Mouse (Mus musculus) forebrain, embryonic 16.5 days (tissue): ENCODE results near the gene Gm27027. TPM values are rescaled to one million over a fixed set of nuclear protein-coding genes. Genes with fewer than 3 reads are reported as not detected.

ENCODE experiments used
- ATAC-seq: fragments of 200-750 bp; cut with Nextera tagmentation; 2 replicates; pipeline ENCODE4 v1.8.0; 2017; ENCODE audit warnings: mild to moderate bottlenecking, moderate library complexity
- H3K27ac ChIP-seq: fragments of 300-500 bp; sonication (generic); 2 replicates; pipeline ENCODE4 v1.5.1; 2014; ENCODE audit warnings: low read length, control low read depth
- H3K27me3 ChIP-seq: fragments of 300-500 bp; sonication (generic); replicated peaks from 2 replicates; pipeline ENCODE4 v1.6.1; 2014; ENCODE audit warnings: low read length; ENCODE audit not compliant: control insufficient read depth, insufficient read depth
- H3K36me3 ChIP-seq: fragments of 300-500 bp; sonication (generic); 2 replicates; pipeline ENCODE4 v1.6.1; 2014; ENCODE audit not compliant: control insufficient read depth, insufficient read depth
- H3K4me1 ChIP-seq: fragments of 300-500 bp; sonication (generic); replicated peaks from 2 replicates; pipeline ENCODE4 v1.6.1; 2014; ENCODE audit warnings: low read length; ENCODE audit not compliant: control insufficient read depth, insufficient read depth
- H3K4me2 ChIP-seq: fragments of 300-500 bp; sonication (generic); 2 replicates; pipeline ENCODE4 v1.6.1; 2014; ENCODE audit warnings: mild to moderate bottlenecking, low read length, control low read depth
- H3K4me3 ChIP-seq: fragments of 300-500 bp; sonication (generic); replicated peaks from 2 replicates; pipeline ENCODE4 v1.5.1; 2014; ENCODE audit warnings: mild to moderate bottlenecking, low read length, control low read depth
- H3K9ac ChIP-seq: fragments of 300-500 bp; sonication (generic); replicated peaks from 2 replicates; pipeline ENCODE4 v1.6.1; 2014; ENCODE audit warnings: low read depth, low read length, control low read depth
- H3K9me3 ChIP-seq: fragments of 300-500 bp; sonication (generic); 2 replicates; pipeline ENCODE4 v1.6.1; 2016; ENCODE audit warnings: low read length; ENCODE audit not compliant: control insufficient read depth
- WGBS: fragments of 180-500 bp; shearing (Covaris S2); extraction: QIAGEN DNeasy Blood & Tissue Kit; methylation state at CpG from one replicate; pipeline ENCODE4 v1.1.7; 2014; 5-methylcytosine and 5-hydroxymethylcytosine counted together
- polyA plus RNA-seq: library from polyadenylated mRNA; unstranded; fragments of >200 nt; fragmentation: Nextera tagmentation; extraction: Ambion mirVana; gene quantifications from 2 replicates; pipeline ENCODE4 v1.2.1, GENCODE M21; 2015

Gm27027 gene
- polyA plus RNA-seq, result not detected in 2 replicates

- H3K4me1 ChIP-seq, result peaks cover 22% of the 10 kb centered on the region
- H3K36me3 ChIP-seq, result peaks cover 20% of the 10 kb centered on the region
- H3K9me3 ChIP-seq, result no peaks in the 10 kb centered on the region
- no peak within 1 kb of the TSS for H3K9ac ChIP-seq
- no peak for ATAC-seq
- WGBS, result 94% methylated on average over 6 of the region's 6 CpGs
- no peak within 1 kb of the TSS for H3K27ac ChIP-seq
- H3K27me3 ChIP-seq, result no peaks in the 10 kb centered on the region
- no peak within 1 kb of the TSS for H3K4me2 ChIP-seq
- no peak within 1 kb of the TSS for H3K4me3 ChIP-seq
These were observed at the start of gene Gm27027 for GRCm38 (mm10) chr2:93996254-93996653. TSS of gene Gm27027 (minus strand) at chr2:93996354.

GRCm38 (mm10) chr2:94045411-94046090, 49.4 kb upstream of the Gm27027 start:
- H3K9me3 ChIP-seq, result no peaks in the 10 kb centered on the region
- WGBS, result 44% methylated on average over 6 of the region's 6 CpGs
- H3K27me3 ChIP-seq, result no peaks in the 10 kb centered on the region
- no peak overlapping the region for H3K9ac ChIP-seq
- ATAC-seq, result no peak
- peaks cover 33% of the 10 kb centered on the region for H3K4me1 ChIP-seq
- peak overlapping the region; percentile 3; the same call in 1 of the 2 replicates for H3K27ac ChIP-seq
- no peaks in the 10 kb centered on the region for H3K36me3 ChIP-seq
- no peak overlapping the region for H3K4me3 ChIP-seq
- no peak overlapping the region for H3K4me2 ChIP-seq

GRCm38 (mm10) chr2:94044174-94044573, 48.0 kb upstream of the Gm27027 start:
- no peak overlapping the region for H3K4me2 ChIP-seq
- H3K4me3 ChIP-seq, result no peak overlapping the region
- no peak for ATAC-seq
- no peaks in the 10 kb centered on the region for H3K36me3 ChIP-seq
- no peak overlapping the region for H3K9ac ChIP-seq
- WGBS, result 61% methylated on average over 2 of the region's 2 CpGs
- H3K4me1 ChIP-seq, result peaks cover 32% of the 10 kb centered on the region
- H3K27me3 ChIP-seq, result no peaks in the 10 kb centered on the region
- peak overlapping the region; percentile 62 for H3K27ac ChIP-seq
- H3K9me3 ChIP-seq, result no peaks in the 10 kb centered on the region

GRCm38 (mm10) chr2:94043662-94044061, 47.5 kb upstream of the Gm27027 start:
- peaks cover 27% of the 10 kb centered on the region for H3K4me1 ChIP-seq
- H3K4me2 ChIP-seq, result no peak overlapping the region
- peak; percentile 88 for ATAC-seq
- H3K9ac ChIP-seq, result no peak overlapping the region
- no peak overlapping the region for H3K4me3 ChIP-seq
- 10% methylated on average over 5 of the region's 5 CpGs for WGBS
- no peaks in the 10 kb centered on the region for H3K9me3 ChIP-seq
- no peaks in the 10 kb centered on the region for H3K27me3 ChIP-seq
- H3K36me3 ChIP-seq, result no peaks in the 10 kb centered on the region
- peak overlapping the region; percentile 31; the same call in 1 of the 2 replicates for H3K27ac ChIP-seq

- H3K4me2 ChIP-seq, result no peak overlapping the region
- H3K27me3 ChIP-seq, result no peaks in the 10 kb centered on the region
- no peaks in the 10 kb centered on the region for H3K36me3 ChIP-seq
- peaks cover 22% of the 10 kb centered on the region for H3K4me1 ChIP-seq
- H3K9ac ChIP-seq, result no peak overlapping the region
- no peak for ATAC-seq
- no peak overlapping the region for H3K4me3 ChIP-seq
- H3K9me3 ChIP-seq, result no peaks in the 10 kb centered on the region
- WGBS, result 85% methylated on average over 3 of the region's 3 CpGs
- no peak overlapping the region for H3K27ac ChIP-seq
These were observed 46.3 kb upstream of the Gm27027 start for GRCm38 (mm10) chr2:94042461-94042860.

GRCm38 (mm10) chr2:94040391-94041125, 44.4 kb upstream of the Gm27027 start:
- Histone ChIP-seq H3K9ac (no peak overlapping the region), H3K4me1 (peaks cover 20% of the 10 kb centered on the region), H3K9me3 (no peaks in the 10 kb centered on the region), H3K4me2 (no peak overlapping the region), H3K4me3 (no peak overlapping the region), H3K27ac (no peak overlapping the region), H3K27me3 (no peaks in the 10 kb centered on the region), H3K36me3 (no peaks in the 10 kb centered on the region)
- no peak for ATAC-seq
- 91% methylated on average over 5 of the region's 5 CpGs for WGBS

GRCm38 (mm10) chr2:94035428-94036331, 39.5 kb upstream of the Gm27027 start:
- Histone ChIP-seq H3K4me1 (0 out of 2 replicates have a peak, but pooled peaks cover 2% of the 10 kb centered on the region), H3K9ac (no peak overlapping the region; the same call in 1 of the 2 replicates), H3K27me3 (no peaks in the 10 kb centered on the region), H3K4me2 (no peak overlapping the region), H3K4me3 (no peak overlapping the region), H3K27ac (no peak overlapping the region), H3K36me3 (no peaks in the 10 kb centered on the region), H3K9me3 (no peaks in the 10 kb centered on the region)
- 57% methylated on average over 9 of the region's 9 CpGs for WGBS
- ATAC-seq, result peak; percentile 92

- Histone ChIP-seq H3K4me3 (no peak overlapping the region), H3K27me3 (no peaks in the 10 kb centered on the region), H3K9me3 (no peaks in the 10 kb centered on the region), H3K36me3 (no peaks in the 10 kb centered on the region), H3K27ac (no peak overlapping the region), H3K4me1 (0 out of 2 replicates have a peak, but pooled peaks cover 2% of the 10 kb centered on the region), H3K9ac (no peak overlapping the region), H3K4me2 (no peak overlapping the region)
- no peak for ATAC-seq
These were observed 34.4 kb upstream of the Gm27027 start for GRCm38 (mm10) chr2:94030602-94031001.

- no peak overlapping the region for H3K27ac ChIP-seq
- no peak for ATAC-seq
- no peak overlapping the region for H3K4me2 ChIP-seq
- 60% methylated on average over 6 of the region's 6 CpGs for WGBS
- H3K27me3 ChIP-seq, result no peaks in the 10 kb centered on the region
- H3K4me1 ChIP-seq, result no peaks in the 10 kb centered on the region
- H3K9ac ChIP-seq, result no peak overlapping the region
- H3K4me3 ChIP-seq, result no peak overlapping the region
- no peaks in the 10 kb centered on the region for H3K9me3 ChIP-seq
- no peaks in the 10 kb centered on the region for H3K36me3 ChIP-seq
These were observed 28.5 kb upstream of the Gm27027 start for GRCm38 (mm10) chr2:94024637-94025036.
